Mouse (Mus musculus): Measurements from ENCODE around the gene Klf16. TPM values are rescaled to one million over a fixed set of nuclear protein-coding genes. Genes with fewer than 3 reads are reported as not detected.
A peak's percentile ranks its signal among the peaks of the same experiment; 100 is the strongest.

The Klf16 gene
- polyA plus RNA-seq, 1 experiment: 125 TPM

GRCm38 (mm10) chr10:80587305-80587657 is 10.2 kb upstream of the Klf16 start:
- TF ChIP-seq GATA1 (IDR thresholded peaks at IDR 0.05; ENCODE audit: low read length): no peak

- no peak for TF ChIP-seq GATA1 (IDR thresholded peaks at IDR 0.05; ENCODE audit: low read length)
Measured at GRCm38 (mm10) chr10:80586407-80587304, 9.5 kb upstream of the Klf16 start.

- TF ChIP-seq GATA1 (IDR thresholded peaks at IDR 0.05; ENCODE audit: low read length): no peak
Measured at GRCm38 (mm10) chr10:80585581-80585980, 8.5 kb upstream of the Klf16 start.

GRCm38 (mm10) chr10:80584642-80585552 is 7.8 kb upstream of the Klf16 start:
- no peak for TF ChIP-seq GATA1 (IDR thresholded peaks at IDR 0.05; ENCODE audit: low read length)

- no peak for TF ChIP-seq GATA1 (IDR thresholded peaks at IDR 0.05; ENCODE audit: low read length)
Measured at GRCm38 (mm10) chr10:80584045-80584488, 6.9 kb upstream of the Klf16 start.

GRCm38 (mm10) chr10:80583047-80583446 is 5.9 kb upstream of the Klf16 start:
- TF ChIP-seq GATA1 (IDR thresholded peaks at IDR 0.05; ENCODE audit: low read length): no peak

GRCm38 (mm10) chr10:80578911-80579310 is 1.8 kb upstream of the Klf16 start:
- TF ChIP-seq GATA1 (IDR thresholded peaks at IDR 0.05; ENCODE audit: low read length): no peak

GRCm38 (mm10) chr10:80578131-80578750 is 1.1 kb upstream of the Klf16 start:
- no peak for TF ChIP-seq GATA1 (IDR thresholded peaks at IDR 0.05; ENCODE audit: low read length)

- TF ChIP-seq GATA1 (IDR thresholded peaks at IDR 0.05; ENCODE audit: low read length): no peak
Measured at GRCm38 (mm10) chr10:80576351-80577194, 548 bp downstream of the Klf16 start.

- no peak for TF ChIP-seq GATA1 (IDR thresholded peaks at IDR 0.05; ENCODE audit: low read length)
Measured at GRCm38 (mm10) chr10:80575925-80576324, 1.2 kb downstream of the Klf16 start.

- TF ChIP-seq GATA1 (IDR thresholded peaks at IDR 0.05; ENCODE audit: low read length): no peak
Measured at GRCm38 (mm10) chr10:80574896-80575295, 2.2 kb downstream of the Klf16 start.

- no peak for TF ChIP-seq GATA1 (IDR thresholded peaks at IDR 0.05; ENCODE audit: low read length)
Measured at GRCm38 (mm10) chr10:80573944-80574343, 3.2 kb downstream of the Klf16 start.

- peak; percentile 56 for TF ChIP-seq GATA1 (IDR thresholded peaks at IDR 0.05; ENCODE audit: low read length)
Measured at GRCm38 (mm10) chr10:80572477-80572876, 4.6 kb downstream of the Klf16 start.

- TF ChIP-seq GATA1 (IDR thresholded peaks at IDR 0.05; ENCODE audit: low read length): no peak
Measured at GRCm38 (mm10) chr10:80570871-80571836, 6.0 kb downstream of the Klf16 start.
